Mouse (Mus musculus): ENCODE results near the gene Trmt1. TPM values are rescaled to one million over a fixed set of nuclear protein-coding genes. Genes with fewer than 3 reads are reported as not detected.

The Trmt1 gene
- polyA plus RNA-seq, 1 experiment = 87.5 TPM

DNA sequence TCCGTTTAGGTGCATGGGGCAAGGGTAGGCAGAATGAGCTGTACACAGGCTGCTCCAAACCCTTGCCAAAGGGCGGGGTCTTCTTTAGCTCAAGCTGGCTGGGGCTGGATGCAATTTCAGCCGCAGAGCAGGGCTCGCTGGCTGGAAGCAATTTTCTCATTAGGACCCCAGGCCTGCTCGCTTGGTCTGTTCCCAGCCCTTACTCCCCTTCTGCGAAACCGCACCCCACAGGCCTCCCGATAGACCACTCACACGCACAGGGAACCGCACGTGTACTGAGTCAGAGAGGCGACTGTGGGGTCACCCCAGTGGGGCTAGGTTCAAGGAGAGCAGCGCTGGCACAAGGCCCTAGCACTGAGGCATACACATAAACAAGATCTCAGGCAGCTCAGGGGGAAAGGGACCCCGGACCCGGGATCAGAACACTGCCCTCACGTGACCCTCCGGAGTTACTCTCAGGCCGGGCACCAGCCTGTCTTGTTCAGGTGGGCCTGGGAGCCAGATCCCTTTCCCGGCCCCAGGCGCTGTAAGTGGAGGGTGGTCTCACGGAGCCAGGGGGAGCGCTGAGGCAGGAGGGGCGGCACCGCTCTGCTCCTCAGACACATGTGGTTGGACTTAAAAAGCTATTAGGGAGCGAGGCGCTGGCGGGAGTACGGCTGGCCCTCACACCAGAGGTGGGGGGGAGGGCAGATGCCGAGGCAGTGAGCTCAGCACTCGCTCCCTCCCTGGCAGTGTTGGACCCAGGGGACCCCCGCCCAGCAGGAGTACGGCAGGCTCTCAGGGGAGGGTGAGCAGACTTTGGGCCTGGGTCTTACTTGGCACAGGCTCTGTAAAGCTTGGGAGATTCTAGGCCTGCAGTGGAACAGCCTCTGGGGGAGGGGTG is 56.3 kb downstream of the Trmt1 start:
- no peak overlapping the region for H3K4me3 ChIP-seq (replicated peaks; ENCODE audit: extremely low read depth, low read depth, low read length)

DNA sequence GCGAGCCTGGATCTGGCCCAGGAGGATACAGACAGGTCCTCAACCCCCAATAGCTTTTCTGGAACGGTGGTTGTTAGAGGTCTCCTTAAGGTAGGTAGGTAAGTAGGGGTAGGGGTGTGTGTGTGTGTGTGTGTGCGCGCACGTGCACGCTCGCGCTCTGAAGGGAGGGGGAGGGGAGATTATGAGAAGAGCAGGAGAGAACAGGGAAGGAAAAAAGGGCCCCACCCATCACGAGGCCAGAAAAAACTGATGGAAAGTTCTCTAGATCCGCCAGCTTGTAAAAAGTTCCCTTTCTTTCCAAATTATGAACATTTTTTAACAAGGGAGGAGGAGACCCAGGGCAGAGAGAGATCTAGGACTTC is 56.9 kb downstream of the Trmt1 start:
- no peak for TF ChIP-seq CTCF (IDR thresholded peaks at IDR 0.05; ENCODE audit: insufficient read depth, low read length)
- no peak for TF ChIP-seq POLR2A (IDR thresholded peaks at IDR 0.05; ENCODE audit: borderline replicate concordance, extremely low read depth, low read depth, low read length)
- H3K4me1 ChIP-seq (ENCODE audit: control insufficient read depth, insufficient read depth, low read length) = peaks cover 70% of the 10 kb centered on the region
- WGBS = 32% methylated on average over 10 of the region's 10 CpGs
- no peak for DNase-seq
- no peak overlapping the region for H3K4me3 ChIP-seq (replicated peaks; ENCODE audit: extremely low read depth, low read depth, low read length)

More for the DNA sequence above, 56.3 kb downstream of the Trmt1 start:
- peak; percentile 55 for DNase-seq
- no peak for TF ChIP-seq POLR2A (IDR thresholded peaks at IDR 0.05; ENCODE audit: borderline replicate concordance, extremely low read depth, low read depth, low read length)
- no peak for TF ChIP-seq CTCF (IDR thresholded peaks at IDR 0.05; ENCODE audit: insufficient read depth, low read length)
- WGBS = 33% methylated on average over 32 of the region's 32 CpGs
- peaks cover 75% of the 10 kb centered on the region for H3K4me1 ChIP-seq (ENCODE audit: control insufficient read depth, insufficient read depth, low read length)

DNA sequence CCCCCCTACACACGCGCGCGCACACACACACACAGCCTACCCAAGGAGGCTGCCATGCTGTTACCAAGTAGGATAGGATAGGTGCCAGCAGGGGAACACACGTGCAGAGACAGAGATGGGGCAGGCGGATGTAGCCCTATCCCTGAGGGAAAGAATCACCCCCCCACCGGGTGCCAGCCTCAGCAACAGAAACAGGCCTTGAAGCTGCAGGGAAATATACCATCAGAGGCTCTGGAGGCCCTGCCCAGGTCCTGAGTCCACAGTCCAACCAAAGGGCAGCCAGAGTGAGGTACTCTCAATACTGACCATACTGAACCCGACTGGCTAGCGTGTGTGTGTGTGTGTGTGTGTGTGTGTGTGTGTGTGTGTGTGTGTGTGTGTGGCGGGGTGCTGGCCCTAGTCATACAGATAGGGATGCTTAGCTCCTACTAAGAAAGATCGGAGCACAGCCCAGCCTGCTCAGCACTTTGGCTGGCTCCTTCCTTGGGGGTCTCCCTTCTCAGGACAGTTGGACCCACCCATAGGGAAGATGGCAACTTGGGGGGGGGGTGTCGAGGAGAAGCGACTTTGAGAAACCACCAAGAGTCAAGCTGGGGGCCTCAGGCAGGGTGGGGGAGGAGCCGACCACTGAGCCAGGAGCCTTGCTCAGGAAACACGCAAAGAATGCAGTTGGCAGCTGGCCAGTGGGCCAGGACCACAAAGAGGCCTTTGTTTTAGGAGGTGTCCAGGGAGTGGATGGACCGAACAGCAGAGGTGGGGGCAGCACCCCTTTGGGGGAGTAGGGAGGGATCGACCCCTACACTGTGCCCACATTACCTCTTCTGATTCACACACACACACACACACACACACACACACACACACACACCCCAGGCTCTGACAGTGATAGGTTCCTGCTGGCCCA is 57.7 kb downstream of the Trmt1 start:
- TF ChIP-seq POLR2A (IDR thresholded peaks at IDR 0.05; ENCODE audit: borderline replicate concordance, extremely low read depth, low read depth, low read length) = no peak
- no peak for TF ChIP-seq CTCF (IDR thresholded peaks at IDR 0.05; ENCODE audit: insufficient read depth, low read length)
- peak; percentile 73 for DNase-seq
- Histone ChIP-seq H3K4me1 (ENCODE audit: control insufficient read depth, insufficient read depth, low read length) (peaks cover 63% of the 10 kb centered on the region), H3K4me3 (replicated peaks; ENCODE audit: extremely low read depth, low read depth, low read length) (no peak overlapping the region)
- 30% methylated on average over 16 of the region's 17 CpGs for WGBS

DNA sequence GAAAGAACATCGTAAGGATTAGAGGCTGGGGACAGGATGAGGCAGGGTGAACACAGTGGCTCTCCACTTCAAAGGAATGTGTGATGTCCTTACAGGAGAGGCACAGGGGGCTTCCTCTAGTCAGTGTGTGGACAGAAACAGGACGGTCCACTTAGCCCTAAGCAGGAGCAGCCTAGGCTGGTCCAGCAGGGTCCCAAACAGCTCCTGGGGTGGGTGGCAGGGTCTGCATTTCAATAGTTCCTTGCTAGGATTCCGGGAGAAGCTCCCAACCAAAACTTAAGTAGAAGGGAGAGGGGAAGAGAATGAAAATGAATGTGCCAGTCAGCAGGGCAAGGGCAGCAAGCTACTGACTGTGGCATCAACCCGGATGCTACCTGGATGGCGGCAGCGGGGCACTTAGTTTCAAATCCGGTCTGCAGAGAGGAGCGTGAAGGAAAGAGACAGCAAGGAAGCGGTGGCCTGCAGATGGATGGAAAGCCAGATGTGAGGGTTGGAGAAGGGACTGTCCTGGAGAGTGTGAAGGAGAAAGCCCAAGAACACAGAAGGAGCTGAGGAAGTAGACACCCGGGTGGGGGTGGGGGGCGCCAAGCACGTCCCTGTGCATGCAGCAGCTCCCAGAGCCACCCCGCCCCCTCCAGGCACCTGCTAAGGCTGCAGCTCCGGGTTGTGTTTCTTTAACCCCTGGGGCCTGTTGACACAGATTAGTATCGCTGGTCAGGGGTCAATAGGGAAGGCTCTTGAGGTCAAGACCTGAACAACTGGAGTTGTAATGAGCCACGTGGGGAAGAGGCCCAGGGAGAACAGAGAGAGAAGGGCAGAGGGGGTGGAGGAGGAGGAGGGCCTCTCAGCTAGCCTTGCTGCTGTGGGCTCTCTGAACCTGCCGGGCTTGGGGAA is 59.2 kb downstream of the Trmt1 start:
- 25% methylated on average over 17 of the region's 17 CpGs for WGBS
- peaks cover 54% of the 10 kb centered on the region for H3K4me1 ChIP-seq (ENCODE audit: control insufficient read depth, insufficient read depth, low read length)
- DNase-seq = no peak
- no peak overlapping the region for H3K4me3 ChIP-seq (replicated peaks; ENCODE audit: extremely low read depth, low read depth, low read length)
- TF ChIP-seq CTCF (IDR thresholded peaks at IDR 0.05; ENCODE audit: insufficient read depth, low read length) (no peak), POLR2A (IDR thresholded peaks at IDR 0.05; ENCODE audit: borderline replicate concordance, extremely low read depth, low read depth, low read length) (no peak)

Other genes with a start within 250 kb of the Trmt1 start
- gene Ier2, start 23.5 kb upstream of the Trmt1 start, polyA plus RNA-seq (2012; rRNA removed) = 34.6 and 47.1 TPM in 2 replicates
- gene Nacc1, start 1.6 kb downstream of the Trmt1 start, polyA plus RNA-seq (2012; rRNA removed) = 72.5 and 81.8 TPM in 2 replicates
- 20.2 and 21.9 TPM in 2 replicates for gene Lyl1, start 15.2 kb downstream of the Trmt1 start, polyA plus RNA-seq (2012; rRNA removed)
- 2.0 and 2.8 TPM in 2 replicates for gene G430095P16Rik, start 36.7 kb downstream of the Trmt1 start, polyA plus RNA-seq (2012; rRNA removed)
- 80.1 and 96.2 TPM in 2 replicates for gene Nfix, start 114.0 kb downstream of the Trmt1 start, polyA plus RNA-seq (2012; rRNA removed)
- 2.5 and 2.9 TPM in 2 replicates for gene Dand5, start 136.5 kb downstream of the Trmt1 start, polyA plus RNA-seq (2012; rRNA removed)
- 21.3 and 31.7 TPM in 2 replicates for gene Gadd45gip1, start 145.2 kb downstream of the Trmt1 start, polyA plus RNA-seq (2012; rRNA removed)
- 72.6 and 75.9 TPM in 2 replicates for gene Rad23a, start 154.4 kb downstream of the Trmt1 start, polyA plus RNA-seq (2012; rRNA removed)
- gene Calr, start 160.6 kb downstream of the Trmt1 start, polyA plus RNA-seq (2012; rRNA removed) = 152 and 189 TPM in 2 replicates
- 33.8 and 42.4 TPM in 2 replicates for gene Farsa, start 170.7 kb downstream of the Trmt1 start, polyA plus RNA-seq (2012; rRNA removed)
- 1.5 and 1.8 TPM in 2 replicates for gene Syce2, start 185.8 kb downstream of the Trmt1 start, polyA plus RNA-seq (2012; rRNA removed)
- 65.8 and 75.3 TPM in 2 replicates for gene Gcdh, start 207.6 kb downstream of the Trmt1 start, polyA plus RNA-seq (2012; rRNA removed)
- gene Klf1, start 215.6 kb downstream of the Trmt1 start, polyA plus RNA-seq (2012; rRNA removed) = 0.14 and 0.23 TPM in 2 replicates
- 19.6 and 26.7 TPM in 2 replicates for gene Dnase2a, start 222.3 kb downstream of the Trmt1 start, polyA plus RNA-seq (2012; rRNA removed)

Data from lung, adult 2 months (tissue).